Mouse (Mus musculus) thymus, postnatal 0 days (tissue): ENCODE results near the gene Vmn1r143. TPM values are rescaled to one million over a fixed set of nuclear protein-coding genes. Genes with fewer than 3 reads are reported as not detected.
"Not testable (repeated sequence)": the region's sequence is repeated elsewhere in the genome, so short reads cannot be mapped to it uniquely, and the experiment has no call there.

Source experiments
- DNase-seq: peaks from one replicate; pipeline ENCODE4 v3.0.0-alpha.2; 2015; ENCODE audit warnings: low spot score
- polyA plus RNA-seq: library from polyadenylated mRNA; unstranded; fragments of >200 nt; fragmentation: Nextera tagmentation; extraction: Ambion mirVana; gene quantifications from 2 replicates; pipeline ENCODE4 v1.2.1, GENCODE M21; 2015

The Vmn1r143 gene
- not detected in 2 replicates for polyA plus RNA-seq

- not testable (repeated sequence) for DNase-seq
These were observed at the start of gene Vmn1r143 for GRCm38 (mm10) chr7:22189077-22189476. Vmn1r143 (plus strand) TSS chr7:22189377.

- DNase-seq, result not testable (repeated sequence)
These were observed 25.2 kb upstream of the Vmn1r143 start, which contains the start of gene Vmn1r142 for GRCm38 (mm10) chr7:22163935-22164334. Vmn1r142 (minus strand) TSS chr7:22164035.

GRCm38 (mm10) chr7:22201164-22201563, 12.0 kb downstream of the Vmn1r143 start, which contains the start of gene Gm8653:
Gm8653 (minus strand) TSS chr7:22201264.
- not testable (repeated sequence) for DNase-seq

- not testable (repeated sequence) for DNase-seq
These were observed 40.2 kb downstream of the Vmn1r143 start, which contains the start of gene Gm8453 for GRCm38 (mm10) chr7:22229384-22229783. Gm8453 (minus strand) TSS chr7:22229484.

Other genes starting within 250 kb of the Vmn1r143 start
- gene Vmn1r137, start 194.8 kb upstream of the Vmn1r143 start, polyA plus RNA-seq, result not detected in 2 replicates
- gene Vmn1r138, start 160.5 kb upstream of the Vmn1r143 start, polyA plus RNA-seq, result not detected in 2 replicates
- gene Gm6176, start 133.1 kb upstream of the Vmn1r143 start, polyA plus RNA-seq, result not detected in 2 replicates
- gene Vmn1r139, start 120.3 kb upstream of the Vmn1r143 start, polyA plus RNA-seq, result not detected in 2 replicates
- gene Gm16451, start 71.1 kb upstream of the Vmn1r143 start, polyA plus RNA-seq, result not detected in 2 replicates
- gene Gm10666, start 54.6 kb upstream of the Vmn1r143 start, polyA plus RNA-seq, result not detected in 2 replicates
- not detected in 2 replicates for gene Vmn1r142, start 25.3 kb upstream of the Vmn1r143 start, polyA plus RNA-seq
- not detected in 2 replicates for gene Gm8653, start 11.9 kb downstream of the Vmn1r143 start, polyA plus RNA-seq
- gene Gm8453, start 40.1 kb downstream of the Vmn1r143 start, polyA plus RNA-seq, result not detected in 2 replicates
- not detected in 2 replicates for gene Gm4187, start 140.3 kb downstream of the Vmn1r143 start, polyA plus RNA-seq
- gene Gm8660, start 181.7 kb downstream of the Vmn1r143 start, polyA plus RNA-seq, result not detected in 2 replicates
- gene Vmn1r148, start 224.2 kb downstream of the Vmn1r143 start, polyA plus RNA-seq, result not detected in 2 replicates
- not detected in 2 replicates for gene Vmn1r149, start 248.9 kb downstream of the Vmn1r143 start, polyA plus RNA-seq